Mouse (Mus musculus): ENCODE measurements around the gene Tmem217. TPM values are rescaled to one million over a fixed set of nuclear protein-coding genes. Genes with fewer than 3 reads are reported as not detected.
A peak's percentile ranks its signal among the peaks of the same experiment; 100 is the strongest.

Tmem217 gene
- polyA plus RNA-seq, 1 experiment from 2014 or later = 0.65 TPM

DNA sequence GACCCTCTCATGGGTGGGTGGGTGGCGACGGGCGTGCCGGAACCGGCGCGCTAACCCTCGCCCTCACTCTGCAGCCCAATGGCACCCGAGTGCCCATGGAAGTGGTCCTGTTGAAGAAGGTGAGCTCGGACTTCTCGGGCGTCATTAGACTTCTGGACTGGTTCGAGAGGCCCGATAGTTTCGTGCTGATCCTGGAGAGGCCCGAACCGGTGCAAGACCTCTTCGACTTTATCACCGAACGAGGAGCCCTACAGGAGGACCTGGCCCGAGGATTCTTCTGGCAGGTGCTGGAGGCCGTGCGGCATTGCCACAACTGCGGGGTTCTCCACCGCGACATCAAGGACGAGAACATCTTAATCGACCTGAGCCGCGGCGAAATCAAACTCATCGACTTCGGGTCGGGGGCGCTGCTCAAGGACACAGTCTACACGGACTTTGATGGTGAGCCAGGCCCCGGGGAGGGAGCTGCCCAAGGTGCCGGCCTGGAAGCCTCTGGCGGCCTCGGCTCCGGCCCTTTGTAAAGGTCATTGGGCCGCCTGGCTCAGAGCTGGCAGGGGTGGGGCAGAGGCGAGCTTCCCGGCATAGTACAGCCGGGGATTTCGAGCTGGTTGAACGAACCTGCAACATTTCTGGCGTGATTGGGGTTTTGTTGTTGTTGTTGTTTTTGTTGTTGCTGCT lies 60.5 kb downstream of the Tmem217 start:
- H3K36me3 ChIP-seq (ENCODE audit: control insufficient read depth, insufficient read depth, low read length) = peaks cover 9% of the 10 kb centered on the region; the same call in 1 of the 2 replicates
- ATAC-seq (ENCODE audit: insufficient number of reproducible peaks, insufficient read depth, low FRiP score, low read depth) = no peak
- H3K27me3 ChIP-seq (ENCODE audit: control insufficient read depth, insufficient read depth, low read length) = no peaks in the 10 kb centered on the region
- peak overlapping the region; percentile 82 for H3K4me3 ChIP-seq (ENCODE audit: low read depth, low read length)
- H3K4me1 ChIP-seq (ENCODE audit: control insufficient read depth, insufficient read depth, low read length) = peaks cover 14% of the 10 kb centered on the region
- peak overlapping the region; percentile 86 for H3K27ac ChIP-seq (ENCODE audit: low read length)
- H3K9ac ChIP-seq (replicated peaks; ENCODE audit: low read depth, low read length) = peak overlapping the region; percentile 81
- WGBS = under 1% methylated on average over 48 of the region's 48 CpGs
- H3K4me2 ChIP-seq (replicated peaks; ENCODE audit: low read depth, low read length) = peak overlapping the region; percentile 95
- H3K9me3 ChIP-seq (ENCODE audit: control insufficient read depth, low read depth, low read length) = no peaks in the 10 kb centered on the region

DNA sequence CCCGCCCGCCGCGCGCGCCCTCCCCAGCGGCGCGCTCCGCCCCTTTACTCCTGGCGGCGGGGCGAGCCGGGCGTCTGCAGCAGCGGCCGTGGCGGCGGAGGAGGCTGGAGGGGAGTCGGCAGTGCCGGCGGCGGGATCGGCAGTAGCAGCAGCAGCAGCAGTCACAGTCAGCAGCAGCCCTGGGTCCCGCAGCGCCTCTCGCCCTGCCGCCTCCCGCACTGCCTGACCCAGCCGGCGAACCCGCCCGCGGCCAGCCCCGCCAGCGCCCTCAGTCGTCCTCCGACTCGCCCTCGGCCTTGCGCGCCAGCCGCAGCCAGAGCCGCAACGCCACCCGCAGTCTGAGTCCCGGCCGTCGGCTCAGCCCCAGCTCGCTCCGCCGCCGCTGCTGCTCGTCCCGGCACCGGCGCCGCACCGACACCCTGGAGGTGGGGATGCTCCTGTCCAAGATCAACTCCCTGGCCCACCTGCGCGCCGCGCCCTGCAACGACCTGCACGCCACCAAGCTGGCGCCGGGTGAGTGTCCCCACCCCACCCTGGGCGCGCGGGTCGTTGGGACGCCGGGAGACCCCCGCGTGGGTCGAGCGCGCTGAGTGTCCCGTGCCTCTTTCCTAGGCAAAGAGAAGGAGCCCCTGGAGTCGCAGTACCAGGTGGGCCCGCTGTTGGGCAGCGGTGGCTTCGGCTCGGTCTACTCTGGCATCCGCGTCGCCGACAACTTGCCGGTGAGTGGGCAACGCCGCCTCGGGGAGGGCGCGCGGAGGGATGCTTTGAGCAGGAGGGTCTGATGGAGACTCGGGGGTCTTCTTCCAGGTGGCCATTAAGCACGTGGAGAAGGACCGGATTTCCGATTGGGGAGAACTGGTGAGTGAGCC lies 61.2 kb downstream of the Tmem217 start, which contains the start of gene Pim1:
Gene Pim1, plus strand, starts transcription at position 41 of the 869 bp plus-strand sequence.
- peak within 1 kb of the TSS; percentile 81 for H3K9ac ChIP-seq (replicated peaks; ENCODE audit: low read depth, low read length)
- H3K9me3 ChIP-seq (ENCODE audit: control insufficient read depth, low read depth, low read length) = no peaks in the 10 kb centered on the region
- 0% methylated on average over 69 of the region's 99 CpGs for WGBS
- H3K36me3 ChIP-seq (ENCODE audit: control insufficient read depth, insufficient read depth, low read length) = peaks cover 9% of the 10 kb centered on the region; the same call in 1 of the 2 replicates
- H3K4me3 ChIP-seq (ENCODE audit: low read depth, low read length) = peak within 1 kb of the TSS; percentile 82
- H3K4me2 ChIP-seq (replicated peaks; ENCODE audit: low read depth, low read length) = peak within 1 kb of the TSS; percentile 95
- no peak; the same call in none of the 2 replicates for ATAC-seq (ENCODE audit: insufficient number of reproducible peaks, insufficient read depth, low FRiP score, low read depth)
- H3K27ac ChIP-seq (ENCODE audit: low read length) = peak within 1 kb of the TSS; percentile 86
- H3K4me1 ChIP-seq (ENCODE audit: control insufficient read depth, insufficient read depth, low read length) = peaks cover 14% of the 10 kb centered on the region
- H3K27me3 ChIP-seq (ENCODE audit: control insufficient read depth, insufficient read depth, low read length) = no peaks in the 10 kb centered on the region

DNA sequence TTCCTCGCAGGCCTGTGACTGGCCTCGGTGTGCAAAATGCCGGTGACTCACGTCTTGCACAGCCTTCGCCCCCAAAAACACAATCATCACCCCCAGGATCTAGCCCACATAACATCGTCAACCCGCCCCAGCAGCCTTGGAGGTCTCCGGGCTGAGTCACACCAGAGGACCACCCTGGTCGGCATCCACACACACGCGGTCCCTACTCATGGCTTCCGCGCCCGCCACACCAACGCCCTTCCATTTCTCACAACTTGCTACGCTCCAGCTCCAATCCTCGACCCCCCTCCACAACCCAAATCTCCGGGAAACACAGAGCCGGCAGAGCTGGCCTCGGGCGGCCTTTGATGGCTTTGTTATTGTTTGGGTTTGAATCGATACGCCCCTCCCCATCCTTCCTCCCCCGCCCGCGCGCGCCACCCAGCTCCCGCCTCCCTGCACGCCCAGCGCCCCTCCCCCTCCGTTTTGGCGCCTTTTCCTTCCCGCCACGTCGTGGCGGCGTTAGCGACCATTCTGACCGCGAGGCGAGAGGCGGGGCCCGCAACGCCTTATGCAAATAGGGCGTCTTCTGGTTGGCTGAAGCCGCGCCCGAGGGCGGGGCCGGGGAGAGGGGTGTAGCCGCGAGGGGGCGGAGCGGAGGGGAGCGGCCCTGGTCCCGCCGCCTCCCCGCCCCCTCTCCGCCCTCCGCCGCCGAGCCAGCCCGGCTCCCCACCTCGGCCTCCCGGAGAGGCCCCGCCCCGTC lies 62.0 kb downstream of the Tmem217 start:
- under 1% methylated on average over 56 of the region's 68 CpGs for WGBS
- ATAC-seq (ENCODE audit: insufficient number of reproducible peaks, insufficient read depth, low FRiP score, low read depth) = peak; percentile 92
- no peaks in the 10 kb centered on the region for H3K27me3 ChIP-seq (ENCODE audit: control insufficient read depth, insufficient read depth, low read length)

DNA sequence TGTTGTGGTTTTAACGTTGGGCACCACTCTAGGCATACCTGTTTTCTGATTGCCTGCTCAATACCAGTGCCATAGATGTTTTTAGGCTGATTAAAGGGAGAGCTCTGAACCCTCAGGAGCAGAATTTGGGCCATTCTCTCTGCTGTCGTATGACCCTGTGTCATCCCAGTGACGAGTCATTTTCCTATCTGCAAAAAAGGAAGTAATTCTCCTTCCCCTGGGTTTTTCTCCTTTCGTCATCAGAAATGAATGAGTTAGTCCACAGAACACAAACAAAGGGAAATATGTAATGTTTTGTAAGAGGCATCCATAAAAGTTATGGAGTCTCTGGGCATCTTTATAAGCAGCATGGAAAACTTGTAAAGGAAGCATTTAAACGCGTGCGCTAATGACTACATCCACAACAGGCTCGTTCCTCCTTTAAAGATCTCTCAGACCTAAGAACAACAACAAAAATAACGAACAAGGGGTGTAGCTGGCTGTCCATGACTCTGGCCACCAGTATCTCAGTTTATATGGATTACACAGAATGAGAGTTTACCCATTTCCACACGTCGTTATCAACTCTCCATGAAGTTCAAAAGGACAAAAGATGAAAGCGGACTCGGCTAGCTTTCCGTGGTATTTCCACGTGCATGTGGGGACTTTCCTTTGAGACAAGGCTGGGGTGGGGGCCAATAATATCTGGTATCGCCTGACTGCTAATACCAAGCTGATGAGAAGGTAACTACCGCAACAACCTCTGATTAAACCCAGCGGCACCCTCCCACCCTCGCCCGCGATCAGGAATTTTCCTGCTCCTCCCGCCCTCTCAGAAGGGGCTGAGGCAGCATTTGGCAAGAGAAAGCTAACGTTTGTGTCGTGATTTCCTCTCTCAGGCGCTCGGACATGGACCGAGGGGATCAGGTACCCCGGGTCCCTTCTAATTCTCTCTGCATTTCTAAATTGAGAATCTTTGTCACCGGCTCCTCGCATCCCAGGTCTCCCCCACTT lies 62.9 kb downstream of the Tmem217 start:
- Histone ChIP-seq H3K27ac (ENCODE audit: low read length) (peak overlapping the region; percentile 86), H3K36me3 (ENCODE audit: control insufficient read depth, insufficient read depth, low read length) (peaks cover 8% of the 10 kb centered on the region; the same call in 1 of the 2 replicates), H3K4me1 (ENCODE audit: control insufficient read depth, insufficient read depth, low read length) (peaks cover 14% of the 10 kb centered on the region), H3K27me3 (ENCODE audit: control insufficient read depth, insufficient read depth, low read length) (no peaks in the 10 kb centered on the region), H3K9ac (replicated peaks; ENCODE audit: low read depth, low read length) (peak overlapping the region; percentile 60), H3K9me3 (ENCODE audit: control insufficient read depth, low read depth, low read length) (no peaks in the 10 kb centered on the region), H3K4me3 (ENCODE audit: low read depth, low read length) (peak overlapping the region; percentile 53), H3K4me2 (replicated peaks; ENCODE audit: low read depth, low read length) (peak overlapping the region; percentile 69)
- ATAC-seq (ENCODE audit: insufficient number of reproducible peaks, insufficient read depth, low FRiP score, low read depth) = no peak
- WGBS = 7% methylated on average over 30 of the region's 30 CpGs

More for the DNA sequence above, 62.0 kb downstream of the Tmem217 start:
- Histone ChIP-seq H3K4me2 (replicated peaks; ENCODE audit: low read depth, low read length) (peak overlapping the region; percentile 69), H3K4me1 (ENCODE audit: control insufficient read depth, insufficient read depth, low read length) (peaks cover 14% of the 10 kb centered on the region), H3K4me3 (ENCODE audit: low read depth, low read length) (peak overlapping the region; percentile 82), H3K9ac (replicated peaks; ENCODE audit: low read depth, low read length) (peak overlapping the region; percentile 81), H3K36me3 (ENCODE audit: control insufficient read depth, insufficient read depth, low read length) (peaks cover 9% of the 10 kb centered on the region; the same call in 1 of the 2 replicates), H3K9me3 (ENCODE audit: control insufficient read depth, low read depth, low read length) (no peaks in the 10 kb centered on the region), H3K27ac (ENCODE audit: low read length) (peak overlapping the region; percentile 86)

DNA sequence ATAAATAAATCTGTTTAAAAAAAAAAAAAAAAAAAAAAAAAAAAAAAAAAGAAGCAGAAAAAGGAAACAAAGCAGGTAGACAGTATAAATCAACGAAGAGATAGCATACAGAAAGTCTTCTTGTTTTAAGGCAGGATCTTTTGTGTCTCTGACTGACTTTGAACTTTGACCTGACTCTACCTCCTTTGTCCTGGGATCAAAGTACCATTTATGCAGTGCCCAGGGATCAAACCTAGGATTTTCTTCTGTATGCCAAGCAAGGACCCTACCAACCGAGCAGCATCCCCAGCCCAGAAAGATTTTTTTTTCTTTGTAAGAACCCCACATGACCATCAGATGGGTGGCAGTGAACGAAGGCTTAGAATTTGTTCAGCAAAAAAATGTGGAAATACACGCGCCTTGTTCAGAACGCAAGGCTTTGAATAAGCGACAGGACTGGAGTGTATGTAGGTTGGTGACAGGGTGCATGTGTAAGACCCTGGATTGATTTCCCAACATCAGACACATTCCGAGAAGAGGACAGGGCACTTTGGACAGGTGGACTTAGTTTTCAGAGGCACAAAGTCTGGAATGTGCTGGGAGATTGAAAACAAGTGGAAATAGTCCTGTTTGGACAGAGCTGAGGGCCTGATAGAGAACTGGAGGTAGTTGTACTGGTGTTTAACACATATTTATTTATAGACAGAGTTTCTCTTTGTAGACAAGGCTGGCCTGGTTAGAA lies 63.8 kb downstream of the Tmem217 start:
- Histone ChIP-seq H3K4me1 (ENCODE audit: control insufficient read depth, insufficient read depth, low read length) (peaks cover 12% of the 10 kb centered on the region), H3K9me3 (ENCODE audit: control insufficient read depth, low read depth, low read length) (no peaks in the 10 kb centered on the region), H3K4me2 (replicated peaks; ENCODE audit: low read depth, low read length) (no peak overlapping the region; the same call in 1 of the 2 replicates), H3K4me3 (ENCODE audit: low read depth, low read length) (no peak overlapping the region), H3K27me3 (ENCODE audit: control insufficient read depth, insufficient read depth, low read length) (no peaks in the 10 kb centered on the region), H3K36me3 (ENCODE audit: control insufficient read depth, insufficient read depth, low read length) (no peaks in the 10 kb centered on the region), H3K27ac (ENCODE audit: low read length) (no peak overlapping the region), H3K9ac (replicated peaks; ENCODE audit: low read depth, low read length) (no peak overlapping the region)
- no peak for ATAC-seq (ENCODE audit: insufficient number of reproducible peaks, insufficient read depth, low FRiP score, low read depth)
- WGBS = 80% methylated on average over 8 of the region's 8 CpGs

DNA sequence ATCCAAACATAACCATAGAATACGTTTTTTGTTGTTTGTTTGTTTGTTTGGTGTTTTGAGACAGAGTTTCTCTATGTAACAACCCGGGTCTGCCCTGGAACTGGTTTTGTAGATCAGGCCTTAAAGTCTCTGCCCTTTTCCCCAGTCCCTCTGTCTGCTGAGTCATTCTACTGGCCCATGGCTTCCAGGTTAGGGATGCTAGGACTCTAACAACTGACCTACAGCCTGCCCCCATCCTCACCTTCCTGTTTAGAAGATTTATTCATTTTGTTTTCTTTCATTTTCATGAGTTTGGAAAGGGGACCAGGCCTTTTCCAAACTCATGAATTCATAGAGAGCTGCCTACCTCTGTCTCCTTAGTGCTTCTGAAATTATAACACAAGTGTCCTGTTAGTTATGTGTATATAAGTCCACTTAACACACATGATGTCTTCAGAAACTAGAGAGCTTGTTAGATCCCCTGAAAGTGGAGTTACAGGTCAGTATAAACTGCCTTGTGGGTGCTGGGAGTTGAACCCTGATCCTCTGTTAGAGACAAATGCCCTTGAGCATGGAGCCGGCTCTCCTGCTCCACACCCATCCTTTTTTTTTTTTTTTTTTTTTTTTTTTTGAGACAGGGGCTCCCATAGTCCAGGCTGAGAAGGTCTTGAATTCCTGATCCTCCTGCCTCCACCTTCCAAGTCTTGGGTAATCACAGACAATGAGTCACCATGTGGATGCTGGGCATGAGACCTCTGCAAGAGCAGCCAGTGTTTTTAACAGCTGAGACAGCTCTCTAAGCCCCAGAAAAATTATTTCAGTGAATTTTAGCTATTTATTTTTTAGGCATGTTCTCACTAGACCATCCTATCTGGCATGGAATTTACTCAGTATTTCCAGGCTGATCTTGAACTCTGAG lies 66.6 kb downstream of the Tmem217 start:
- no peaks in the 10 kb centered on the region for H3K9me3 ChIP-seq (ENCODE audit: control insufficient read depth, low read depth, low read length)
- H3K9ac ChIP-seq (replicated peaks; ENCODE audit: low read depth, low read length) = no peak overlapping the region
- H3K36me3 ChIP-seq (ENCODE audit: control insufficient read depth, insufficient read depth, low read length) = no peaks in the 10 kb centered on the region
- ATAC-seq (ENCODE audit: insufficient number of reproducible peaks, insufficient read depth, low FRiP score, low read depth) = no peak
- H3K4me3 ChIP-seq (ENCODE audit: low read depth, low read length) = no peak overlapping the region
- 74% methylated on average over 3 of the region's 3 CpGs for WGBS
- H3K4me2 ChIP-seq (replicated peaks; ENCODE audit: low read depth, low read length) = no peak overlapping the region
- H3K27me3 ChIP-seq (ENCODE audit: control insufficient read depth, insufficient read depth, low read length) = no peaks in the 10 kb centered on the region
- no peak overlapping the region for H3K27ac ChIP-seq (ENCODE audit: low read length)
- 0 out of 2 replicates have a peak, but pooled peaks cover 7% of the 10 kb centered on the region for H3K4me1 ChIP-seq (ENCODE audit: control insufficient read depth, insufficient read depth, low read length)
